Mouse (Mus musculus): ENCODE measurements around the gene Etv3. TPM values are rescaled to one million over a fixed set of nuclear protein-coding genes. Genes with fewer than 3 reads are reported as not detected.
"Not testable (repeated sequence)": the region's sequence is repeated elsewhere in the genome, so short reads cannot be mapped to it uniquely, and the experiment has no call there.

Gene Etv3
- total RNA-seq (2012; rRNA removed), result 8.0 and 8.8 TPM in 2 replicates

- Histone ChIP-seq H3K36me3 (ENCODE audit: control insufficient read depth, insufficient read depth, low read length, poor library complexity, severe bottlenecking) (peaks cover 21% of the 10 kb centered on the region), H3K27ac (ENCODE audit: insufficient read depth, low read depth, low read length, poor library complexity, severe bottlenecking) (no peak within 1 kb of the TSS), H3K4me1 (ENCODE audit: control insufficient read depth in 2 of 2, insufficient read depth in 2 of 2, low read length in 2 of 2, poor library complexity in 1 of 2) (peaks cover 0 to 2% of the 10 kb centered on the region in 2 experiments; a peak in 1 of 4 replicates), H3K9me3 (ENCODE audit: control insufficient read depth, insufficient read depth, low read depth, low read length) (no peaks in the 10 kb centered on the region), H3K4me3 (ENCODE audit: insufficient read depth in 1 of 2, low read depth in 1 of 2, low read length in 2 of 2, poor library complexity in 1 of 2, severe bottlenecking in 1 of 2) (peak within 1 kb of the TSS; percentile 86 to 90), H3K9ac (ENCODE audit: insufficient read depth, low read depth, low read length, poor library complexity, severe bottlenecking) (peak within 1 kb of the TSS; percentile 89)
- DNase-seq (ENCODE audit: low read depth, low spot score), result peak; percentile 69
- TF ChIP-seq ZC3H11A (IDR thresholded peaks at IDR 0.05; ENCODE audit: borderline replicate concordance, low read depth, low read length), result no peak
- no peak for TF ChIP-seq ZNF384 (IDR thresholded peaks at IDR 0.05; ENCODE audit: low read depth, low read length)
- no peak for TF ChIP-seq MAFK (IDR thresholded peaks at IDR 0.05; ENCODE audit: insufficient read depth, low read depth, low read length)
- no peak for TF ChIP-seq CHD2 (IDR thresholded peaks at IDR 0.05; ENCODE audit: low read depth, low read length)
- TF ChIP-seq HCFC1 (IDR thresholded peaks at IDR 0.05; ENCODE audit: borderline replicate concordance, insufficient read depth, low read length), result no peak
- in situ Hi-C loops (cut with MboI; ENCODE audit: low sequenced_read_pairs in 2 of 2, unreplicated experiment in 2 of 2), result no loop called here
Observed at GRCm38 (mm10) chr3:87525043-87525836, at the start of gene Etv3. Gene Etv3 (plus strand): TSS chr3:87525407.

- H3K9me3 ChIP-seq (ENCODE audit: control insufficient read depth, insufficient read depth, low read depth, low read length); H3K9ac ChIP-seq (ENCODE audit: insufficient read depth, low read depth, low read length, poor library complexity, severe bottlenecking); H3K4me1 ChIP-seq (ENCODE audit: control insufficient read depth in 2 of 2, insufficient read depth in 2 of 2, low read length in 2 of 2, poor library complexity in 1 of 2); in situ Hi-C loops (cut with MboI; ENCODE audit: low sequenced_read_pairs in 2 of 2, unreplicated experiment in 2 of 2); H3K36me3 ChIP-seq (ENCODE audit: control insufficient read depth, insufficient read depth, low read length, poor library complexity, severe bottlenecking): not testable (repeated sequence)
- peak; percentile 47 for DNase-seq (ENCODE audit: low read depth, low spot score)
- Histone ChIP-seq H3K27ac (ENCODE audit: insufficient read depth, low read depth, low read length, poor library complexity, severe bottlenecking) (peak overlapping the region; percentile 100), H3K4me3 (ENCODE audit: insufficient read depth in 1 of 2, low read depth in 1 of 2, low read length in 2 of 2, poor library complexity in 1 of 2, severe bottlenecking in 1 of 2) (peak overlapping the region in 1 of 2 experiments; percentile 22; a peak in 1 of 4 replicates)
Observed at GRCm38 (mm10) chr3:87477948-87478347, 47.3 kb upstream of the Etv3 start.

- peak overlapping the region; percentile 65; the same call in 1 of the 2 replicates for H3K9ac ChIP-seq (ENCODE audit: insufficient read depth, low read depth, low read length, poor library complexity, severe bottlenecking)
- peak overlapping the region; percentile 100 for H3K27ac ChIP-seq (ENCODE audit: insufficient read depth, low read depth, low read length, poor library complexity, severe bottlenecking)
- H3K36me3 ChIP-seq (ENCODE audit: control insufficient read depth, insufficient read depth, low read length, poor library complexity, severe bottlenecking); H3K9me3 ChIP-seq (ENCODE audit: control insufficient read depth, insufficient read depth, low read depth, low read length); H3K4me1 ChIP-seq (ENCODE audit: control insufficient read depth in 2 of 2, insufficient read depth in 2 of 2, low read length in 2 of 2, poor library complexity in 1 of 2); DNase-seq (ENCODE audit: low read depth, low spot score); in situ Hi-C loops (cut with MboI; ENCODE audit: low sequenced_read_pairs in 2 of 2, unreplicated experiment in 2 of 2): not testable (repeated sequence)
- H3K4me3 ChIP-seq (ENCODE audit: insufficient read depth in 1 of 2, low read depth in 1 of 2, low read length in 2 of 2, poor library complexity in 1 of 2, severe bottlenecking in 1 of 2), result peak overlapping the region in 1 of 2 experiments; percentile 46; a peak in 2 of 4 replicates
Observed at GRCm38 (mm10) chr3:87478596-87478995, 46.6 kb upstream of the Etv3 start.

GRCm38 (mm10) chr3:87479230-87479629 is 46.0 kb upstream of the Etv3 start:
- H3K27ac ChIP-seq (ENCODE audit: insufficient read depth, low read depth, low read length, poor library complexity, severe bottlenecking), result peak overlapping the region; percentile 100; the same call in 1 of the 2 replicates
- in situ Hi-C loops (cut with MboI; ENCODE audit: low sequenced_read_pairs in 2 of 2, unreplicated experiment in 2 of 2); H3K9ac ChIP-seq (ENCODE audit: insufficient read depth, low read depth, low read length, poor library complexity, severe bottlenecking); H3K36me3 ChIP-seq (ENCODE audit: control insufficient read depth, insufficient read depth, low read length, poor library complexity, severe bottlenecking); DNase-seq (ENCODE audit: low read depth, low spot score); H3K4me1 ChIP-seq (ENCODE audit: control insufficient read depth in 2 of 2, insufficient read depth in 2 of 2, low read length in 2 of 2, poor library complexity in 1 of 2): not testable (repeated sequence)
- peak overlapping the region in 1 of 2 experiments; percentile 46; a peak in 1 of 4 replicates for H3K4me3 ChIP-seq (ENCODE audit: insufficient read depth in 1 of 2, low read depth in 1 of 2, low read length in 2 of 2, poor library complexity in 1 of 2, severe bottlenecking in 1 of 2)
- peaks cover 11% of the 10 kb centered on the region for H3K9me3 ChIP-seq (ENCODE audit: control insufficient read depth, insufficient read depth, low read depth, low read length)

GRCm38 (mm10) chr3:87487392-87487791 is 37.8 kb upstream of the Etv3 start:
- in situ Hi-C loops (cut with MboI; ENCODE audit: low sequenced_read_pairs in 2 of 2, unreplicated experiment in 2 of 2), result no loop called here
- DNase-seq (ENCODE audit: low read depth, low spot score), result no peak
- no peak overlapping the region for H3K4me3 ChIP-seq (ENCODE audit: insufficient read depth in 1 of 2, low read depth in 1 of 2, low read length in 2 of 2, poor library complexity in 1 of 2, severe bottlenecking in 1 of 2)
- no peaks in the 10 kb centered on the region for H3K36me3 ChIP-seq (ENCODE audit: control insufficient read depth, insufficient read depth, low read length, poor library complexity, severe bottlenecking)
- H3K27ac ChIP-seq (ENCODE audit: insufficient read depth, low read depth, low read length, poor library complexity, severe bottlenecking), result no peak overlapping the region
- TF ChIP-seq ZNF384 (IDR thresholded peaks at IDR 0.05; ENCODE audit: low read depth, low read length) (no peak), MAFK (IDR thresholded peaks at IDR 0.05; ENCODE audit: insufficient read depth, low read depth, low read length) (no peak), HCFC1 (IDR thresholded peaks at IDR 0.05; ENCODE audit: borderline replicate concordance, insufficient read depth, low read length) (no peak), CHD2 (IDR thresholded peaks at IDR 0.05; ENCODE audit: low read depth, low read length) (no peak), ZC3H11A (IDR thresholded peaks at IDR 0.05; ENCODE audit: borderline replicate concordance, low read depth, low read length) (no peak)
- H3K9me3 ChIP-seq (ENCODE audit: control insufficient read depth, insufficient read depth, low read depth, low read length), result peaks cover 7% of the 10 kb centered on the region; the same call in 1 of the 2 replicates
- H3K4me1 ChIP-seq (ENCODE audit: control insufficient read depth in 2 of 2, insufficient read depth in 2 of 2, low read length in 2 of 2, poor library complexity in 1 of 2), result no peaks in the 10 kb centered on the region
- no peak overlapping the region for H3K9ac ChIP-seq (ENCODE audit: insufficient read depth, low read depth, low read length, poor library complexity, severe bottlenecking)
